ENCODE assay signal across 11 mouse cellular contexts in the genomic region with DNA sequence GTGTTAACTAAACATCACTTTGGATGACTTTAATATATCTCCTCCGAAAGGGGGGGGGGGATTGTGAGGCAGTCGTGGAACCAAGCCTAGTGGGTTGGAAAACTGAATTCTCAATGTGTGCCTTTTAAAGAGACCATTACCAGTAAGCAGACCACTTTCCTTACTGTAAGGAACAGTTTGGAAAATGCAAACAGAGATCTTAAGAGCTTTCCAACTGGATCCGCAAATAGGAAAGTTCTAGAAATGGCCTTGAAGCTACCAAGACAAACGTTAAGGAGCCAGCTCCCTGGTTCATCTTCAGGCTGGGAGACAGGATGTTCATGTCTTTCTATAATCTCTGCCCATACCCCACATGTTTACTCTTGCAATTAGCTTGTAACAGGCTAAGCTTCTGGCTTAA. TPM values are rescaled to one million over a fixed set of nuclear protein-coding genes. Genes with fewer than 3 reads are reported as not detected.
DNase-seq lines count a peak whose midpoint lies in the region; ATAC-seq lines count a peak whose summit lies in the region.
"Had no signal": no experiment of that assay in that cellular context is flagged by ENCODE, and none has a peak within 500 bp of the region (broad histone marks: within the 10 kb centered on the region; RNA-seq: fewer than 3 reads in every experiment).

No protein-coding gene starts in this region.

- no peak overlapping the region for H3K4me3 ChIP-seq in kidney, embryonic 16.5 days (ENCODE audit: low read length)
- peak overlapping the region; percentile 81 for H3K4me3 ChIP-seq in hindbrain, embryonic 10.5 days
- H3K4me3 ChIP-seq in limb, embryonic 12.5 days (replicated peaks), result peak overlapping the region; percentile 39
- peak overlapping the region; percentile 38; the same call in 1 of the 2 replicates for H3K4me3 ChIP-seq in neural tube, embryonic 15.5 days (replicated peaks)

- no peak overlapping the region for H3K9ac ChIP-seq in kidney, embryonic 16.5 days (replicated peaks; ENCODE audit: low read length)
- no peak overlapping the region for H3K9ac ChIP-seq in limb, embryonic 12.5 days (replicated peaks)
- no peak overlapping the region for H3K9ac ChIP-seq in neural tube, embryonic 15.5 days (replicated peaks)

- no peak for ATAC-seq in kidney, embryonic 16.5 days (ENCODE audit: low FRiP score, low TSS enrichment)
- no peak for ATAC-seq in limb, embryonic 12.5 days (ENCODE audit: insufficient number of reproducible peaks, insufficient read depth, low FRiP score, low TSS enrichment, low read depth)
- ATAC-seq in neural tube, embryonic 15.5 days (ENCODE audit: low FRiP score), result no peak
- ATAC-seq: activated CD4-positive, CD25-positive, alpha-beta regulatory T cell, adult 4 months had no signal

- 18% methylated on average over 4 of the region's 4 CpGs for WGBS in kidney, embryonic 16.5 days
- 8% methylated on average over 4 of the region's 4 CpGs for WGBS in hindbrain, embryonic 10.5 days
- WGBS in limb, embryonic 12.5 days, result 17% methylated on average over 4 of the region's 4 CpGs
- WGBS in neural tube, embryonic 15.5 days, result 4% methylated on average over 4 of the region's 4 CpGs

- no peaks in the 10 kb centered on the region for H3K36me3 ChIP-seq in kidney, embryonic 16.5 days (ENCODE audit: insufficient read depth, low read length)
- H3K36me3 ChIP-seq in hindbrain, embryonic 10.5 days, result peaks cover 14% of the 10 kb centered on the region; the same call in 1 of the 2 replicates
- no peaks in the 10 kb centered on the region for H3K36me3 ChIP-seq in limb, embryonic 12.5 days
- H3K36me3 ChIP-seq in neural tube, embryonic 15.5 days, result no peaks in the 10 kb centered on the region

- H3K4me1 ChIP-seq in kidney, embryonic 16.5 days (ENCODE audit: insufficient read depth, low read length), result peaks cover 30% of the 10 kb centered on the region
- peaks cover 84% of the 10 kb centered on the region for H3K4me1 ChIP-seq in hindbrain, embryonic 10.5 days (replicated peaks)
- peaks cover 47% of the 10 kb centered on the region for H3K4me1 ChIP-seq in limb, embryonic 12.5 days (replicated peaks)
- peaks cover 59% of the 10 kb centered on the region for H3K4me1 ChIP-seq in neural tube, embryonic 15.5 days

- H3K27ac ChIP-seq in kidney, embryonic 16.5 days (ENCODE audit: low read length), result no peak overlapping the region
- H3K27ac ChIP-seq in hindbrain, embryonic 10.5 days, result peak overlapping the region; percentile 97
- H3K27ac ChIP-seq in limb, embryonic 12.5 days, result no peak overlapping the region
- H3K27ac ChIP-seq in neural tube, embryonic 15.5 days (replicated peaks), result 0 out of 2 replicates have a peak overlapping the region, but pooled peaks have one; percentile 30

- H3K9me3 ChIP-seq in kidney, embryonic 16.5 days (ENCODE audit: low read length), result no peaks in the 10 kb centered on the region
- no peaks in the 10 kb centered on the region for H3K9me3 ChIP-seq in hindbrain, embryonic 10.5 days
- H3K9me3 ChIP-seq in limb, embryonic 12.5 days, result no peaks in the 10 kb centered on the region
- H3K9me3 ChIP-seq in neural tube, embryonic 15.5 days (replicated peaks), result no peaks in the 10 kb centered on the region

- peaks cover 55% of the 10 kb centered on the region for H3K27me3 ChIP-seq in kidney, embryonic 16.5 days (ENCODE audit: insufficient read depth, low read length)
- peaks cover 59% of the 10 kb centered on the region for H3K27me3 ChIP-seq in hindbrain, embryonic 10.5 days (ENCODE audit: insufficient read depth, poor library complexity, severe bottlenecking)
- H3K27me3 ChIP-seq in limb, embryonic 12.5 days, result peaks cover 25% of the 10 kb centered on the region
- H3K27me3 ChIP-seq in neural tube, embryonic 15.5 days (replicated peaks), result peaks cover 4% of the 10 kb centered on the region; the same call in 1 of the 2 replicates

- DNase-seq in kidney, postnatal 36 days, result no peak
- no peak for DNase-seq in hindbrain, embryonic 10.5 days (ENCODE audit: low spot score)
- DNase-seq in yolk sac, embryonic 10.5 days (ENCODE audit: low spot score), result no peak
- DNase-seq in thymus, postnatal 25 days, result no peak
- DNase-seq: gastrocnemius, postnatal 14 days; thymus, adult 2 months had no signal

- H3K4me2 ChIP-seq in kidney, embryonic 16.5 days (replicated peaks; ENCODE audit: low read depth, low read length), result peak overlapping the region; percentile 52; the same call in 1 of the 2 replicates
- peak overlapping the region; percentile 91 for H3K4me2 ChIP-seq in limb, embryonic 12.5 days
- H3K4me2 ChIP-seq in neural tube, embryonic 15.5 days, result peak overlapping the region; percentile 68

RNA-seq across cellular contexts. Expression of a gene that starts 3.3 kb away (rescaled TPM):
- polyA plus RNA-seq in kidney, embryonic 16.5 days (2015; fragmentation: Nextera tagmentation; extraction: Ambion mirVana), result 2.5 and 2.6 TPM in 2 replicates
- polyA plus RNA-seq in hindbrain, embryonic 10.5 days (2016; fragmentation: Nextera tagmentation; extraction: Ambion mirVana), result 16.0 and 22.3 TPM in 2 replicates
- 10.9 and 12.5 TPM in 2 replicates for polyA plus RNA-seq in limb, embryonic 12.5 days (2016; fragmentation: Nextera tagmentation; extraction: Ambion mirVana)
- polyA plus RNA-seq in neural tube, embryonic 15.5 days (2015; fragmentation: Nextera tagmentation; extraction: Ambion mirVana), result 2.1 and 2.3 TPM in 2 replicates
- polyA plus RNA-seq: activated CD4-positive, CD25-positive, alpha-beta regulatory T cell, adult 4 months; liver, embryonic 16.5 days had no signal

Comparison
In these comparisons a context has a peak if more than half of its experiments do, and no peak if none do; other contexts are left out.
1. H3K27ac ChIP-seq: peak in hindbrain, embryonic 10.5 days (single experiment) and neural tube, embryonic 15.5 days (single experiment); none in kidney, embryonic 16.5 days (single experiment) and limb, embryonic 12.5 days (single experiment).
2. Peak in every context shown above with its lines, with median percentiles within 50 percentile points of each other: H3K4me2 ChIP-seq.